Mouse (Mus musculus) layer of hippocampus, adult 11-12 months (tissue): ENCODE measurements around the gene Fasl.

Experiments used
- DNase-seq: peaks from one replicate; pipeline ENCODE4 v3.0.0; 2022; ENCODE audit warnings: low spot score

Gene Fasl

GRCm38 (mm10) chr1:161788339-161788738, at the start of gene Fasl:
Gene Fasl, minus strand, starts transcription at chr1:161788495.
- DNase-seq = no peak

GRCm38 (mm10) chr1:161826677-161827076, 38.4 kb upstream of the Fasl start:
- no peak for DNase-seq

- no peak for DNase-seq
Observed at GRCm38 (mm10) chr1:161809428-161809827, 21.1 kb upstream of the Fasl start.

GRCm38 (mm10) chr1:161808980-161809379, 20.7 kb upstream of the Fasl start:
- DNase-seq = no peak

GRCm38 (mm10) chr1:161804541-161804971, 16.3 kb upstream of the Fasl start:
- no peak for DNase-seq

- no peak for DNase-seq
Observed at GRCm38 (mm10) chr1:161801321-161801720, 13.0 kb upstream of the Fasl start.

GRCm38 (mm10) chr1:161800256-161800655, 12.0 kb upstream of the Fasl start:
- no peak for DNase-seq

- DNase-seq = no peak
Observed at GRCm38 (mm10) chr1:161799791-161800190, 11.5 kb upstream of the Fasl start.

GRCm38 (mm10) chr1:161798866-161799265, 10.6 kb upstream of the Fasl start:
- no peak for DNase-seq

- no peak for DNase-seq
Observed at GRCm38 (mm10) chr1:161794447-161795211, 6.3 kb upstream of the Fasl start.

- DNase-seq = no peak
Observed at GRCm38 (mm10) chr1:161793321-161793720, 5.0 kb upstream of the Fasl start.

- DNase-seq = no peak
Observed at GRCm38 (mm10) chr1:161792687-161792969, 4.3 kb upstream of the Fasl start.

GRCm38 (mm10) chr1:161791854-161792686, 3.8 kb upstream of the Fasl start:
- no peak for DNase-seq

- no peak for DNase-seq
Observed at GRCm38 (mm10) chr1:161782725-161783124, 5.6 kb downstream of the Fasl start.

GRCm38 (mm10) chr1:161781594-161781993, 6.7 kb downstream of the Fasl start:
- DNase-seq = no peak

GRCm38 (mm10) chr1:161779057-161779456, 9.2 kb downstream of the Fasl start:
- DNase-seq = no peak

GRCm38 (mm10) chr1:161775151-161775550, 13.1 kb downstream of the Fasl start:
- DNase-seq = no peak

GRCm38 (mm10) chr1:161771293-161771692, 17.0 kb downstream of the Fasl start:
- no peak for DNase-seq

GRCm38 (mm10) chr1:161769329-161769728, 19.0 kb downstream of the Fasl start:
- no peak for DNase-seq

GRCm38 (mm10) chr1:161767101-161767524, 21.2 kb downstream of the Fasl start:
- no peak for DNase-seq

- no peak for DNase-seq
Observed at GRCm38 (mm10) chr1:161766656-161767055, 21.6 kb downstream of the Fasl start.

GRCm38 (mm10) chr1:161765932-161766331, 22.4 kb downstream of the Fasl start:
- DNase-seq = no peak

GRCm38 (mm10) chr1:161764964-161765363, 23.3 kb downstream of the Fasl start:
- no peak for DNase-seq
